In the genomic region with DNA sequence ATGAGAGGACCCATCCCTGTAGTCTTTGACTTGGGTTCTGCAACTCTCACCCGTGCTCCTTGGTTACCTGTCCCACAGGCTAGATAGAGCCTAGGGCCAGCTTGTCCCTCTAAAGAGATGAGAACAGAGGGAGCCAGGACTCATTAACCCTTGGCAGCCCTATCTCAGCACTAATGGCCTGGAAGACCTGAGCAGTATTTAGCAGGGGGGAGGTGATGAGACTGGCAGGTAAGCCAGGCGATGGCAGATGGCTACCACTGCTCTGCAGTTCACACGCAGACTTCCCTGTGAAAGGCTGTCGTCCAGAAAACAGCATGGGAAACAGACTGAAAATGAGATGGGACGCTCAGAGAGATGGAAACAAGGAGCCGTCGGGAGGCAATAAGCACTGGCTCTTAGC, we compare ENCODE assay signal across 16 mouse cellular contexts.
DNase-seq lines count a peak whose midpoint lies in the region.
"Had no signal": no experiment of that assay in that cellular context is flagged by ENCODE, and none has a peak within 500 bp of the region (broad histone marks: within the 10 kb centered on the region; RNA-seq: fewer than 3 reads in every experiment).

No protein-coding gene starts in this region.

- intact Hi-C loops in left cerebral cortex, postnatal 4 days (cut with DNase I): no loop called here

- DNase-seq in cerebellum, postnatal 10 days: peak; percentile 82 to 86
- DNase-seq in cerebellum, adult 18-20 months: no peak
- peak; percentile 4 to 8 for DNase-seq in cerebellum, postnatal 36 days
- DNase-seq in cerebellum, adult 11-12 months: no peak
- DNase-seq in left cerebral cortex, postnatal 4 days: peak; percentile 37
- no peak for DNase-seq in left cerebral cortex, adult 9 months (ENCODE audit: low spot score in 2 of 2)
- DNase-seq in brain, adult 2 months (ENCODE audit: low read depth, low spot score): peak; percentile 4
- no peak for DNase-seq in urinary bladder, postnatal 4 days (ENCODE audit: low spot score in 2 of 2)
- DNase-seq: adrenal gland, postnatal 10 days; adrenal gland, postnatal 36 days; B cell, adult 2 months; cerebellum, adult 8-10 months; embryo, embryonic 11 days; gastrocnemius, postnatal 10 days; gastrocnemius, postnatal 36 days; kidney, adult 2 months had no signal

Comparison
In these comparisons a context has a peak if more than half of its experiments do, and no peak if none do; other contexts are left out.
1. DNase-seq: peak in cerebellum, postnatal 10 days (2 of 2), cerebellum, postnatal 36 days (2 of 2), left cerebral cortex, postnatal 4 days (single experiment) and brain, adult 2 months (single experiment); none in cerebellum, adult 18-20 months (0 of 2), cerebellum, adult 11-12 months (single experiment), left cerebral cortex, adult 9 months (0 of 2) and urinary bladder, postnatal 4 days (0 of 2).